Mouse (Mus musculus) midbrain, embryonic 14.5 days (tissue): ENCODE measurements at regions not wholly inside any gene's neighbourhood (a gene's known extent, or its start where the extent isn't known, plus 50 kb on each side); places are given as distances from the start of the nearest gene placed in this dataset.

ENCODE experiments used
- ATAC-seq: fragments of 200-750 bp; cut with Nextera tagmentation; 2 replicates; pipeline ENCODE4 v1.8.0; 2017; ENCODE audit warnings: moderate number of reproducible peaks, moderate library complexity; ENCODE audit not compliant: low FRiP score, low TSS enrichment
- DNase-seq: peaks from one replicate; pipeline ENCODE4 v3.0.0-alpha.2; 2015
- H3K27ac ChIP-seq: fragments of 300-500 bp; sonication (generic); replicated peaks from 2 replicates; pipeline ENCODE4 v1.5.1; 2014; ENCODE audit warnings: mild to moderate bottlenecking, low read depth, low read length, moderate library complexity
- H3K27me3 ChIP-seq: fragments of 300-500 bp; sonication (generic); 2 replicates; pipeline ENCODE4 v1.6.1; 2014; ENCODE audit warnings: low read length, control low read depth, mixed read lengths; ENCODE audit not compliant: control insufficient read depth, insufficient read depth
- H3K36me3 ChIP-seq: fragments of 300-500 bp; sonication (generic); 2 replicates; pipeline ENCODE4 v1.6.1; 2014; ENCODE audit warnings: low read length, control low read depth; ENCODE audit not compliant: control insufficient read depth, insufficient read depth
- H3K4me1 ChIP-seq: fragments of 300-500 bp; sonication (generic); 2 replicates; pipeline ENCODE4 v1.6.1; 2014; ENCODE audit warnings: mild to moderate bottlenecking, antibody characterized with exemption, low read length, control low read depth; ENCODE audit not compliant: control insufficient read depth, insufficient read depth
- H3K4me2 ChIP-seq: fragments of 300-500 bp; sonication (generic); 2 replicates; pipeline ENCODE4 v1.6.1; 2014; ENCODE audit warnings: mild to moderate bottlenecking, low read length, moderate library complexity
- H3K4me3 ChIP-seq: fragments of 300-500 bp; sonication (generic); replicated peaks from 2 replicates; pipeline ENCODE4 v1.5.1; 2014; ENCODE audit warnings: low read depth, low read length
- H3K9ac ChIP-seq: fragments of 300-500 bp; sonication (generic); replicated peaks from 2 replicates; pipeline ENCODE4 v1.6.1; 2014; ENCODE audit warnings: mild to moderate bottlenecking, low read length, moderate library complexity
- H3K9me3 ChIP-seq: fragments of 300-500 bp; sonication (generic); 2 replicates; pipeline ENCODE4 v1.6.1; 2016; ENCODE audit warnings: low read length, control low read depth, mixed read lengths; ENCODE audit not compliant: control insufficient read depth
- WGBS: fragments of 180-500 bp; shearing (Covaris S2); extraction: QIAGEN DNeasy Blood & Tissue Kit; methylation state at CpG from one replicate; pipeline ENCODE4 v1.1.7; 2014; 5-methylcytosine and 5-hydroxymethylcytosine counted together

DNA sequence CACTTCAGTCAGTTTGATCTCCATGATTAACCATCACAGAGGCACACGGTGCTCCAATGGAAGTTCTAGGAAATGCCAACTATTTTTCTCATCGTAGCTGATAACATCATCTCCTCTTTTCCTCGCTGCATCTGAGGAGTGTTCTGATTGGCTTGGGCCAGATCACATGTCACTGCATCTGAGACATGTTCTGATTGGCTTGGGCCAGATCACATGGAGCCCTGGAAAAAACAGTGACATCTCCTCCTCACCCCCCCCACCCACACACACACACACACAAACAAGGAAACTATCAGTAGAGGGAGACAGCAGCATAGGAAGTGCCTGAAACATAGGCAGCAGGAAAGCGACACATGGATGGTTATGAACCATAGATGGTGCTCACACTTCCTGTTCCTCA is 239.0 kb upstream of the 4930583I09Rik start:
- Histone ChIP-seq H3K4me1 (no peaks in the 10 kb centered on the region), H3K9ac (no peak overlapping the region), H3K27me3 (no peaks in the 10 kb centered on the region), H3K4me3 (no peak overlapping the region), H3K27ac (no peak overlapping the region), H3K36me3 (no peaks in the 10 kb centered on the region), H3K4me2 (no peak overlapping the region), H3K9me3 (no peaks in the 10 kb centered on the region)
- ATAC-seq = no peak
- WGBS = 94% methylated on average over 4 of the region's 4 CpGs
- no peak for DNase-seq

GRCm38 (mm10) chr17:65071114-65071513 is 235.2 kb upstream of the 4930583I09Rik start:
- no peak overlapping the region for H3K9ac ChIP-seq
- no peaks in the 10 kb centered on the region for H3K4me1 ChIP-seq
- H3K4me2 ChIP-seq = no peak overlapping the region
- no peaks in the 10 kb centered on the region for H3K36me3 ChIP-seq
- peak; percentile 55 for DNase-seq
- H3K9me3 ChIP-seq = no peaks in the 10 kb centered on the region
- ATAC-seq = no peak
- no peaks in the 10 kb centered on the region for H3K27me3 ChIP-seq
- H3K27ac ChIP-seq = no peak overlapping the region
- 64% methylated on average over 3 of the region's 3 CpGs for WGBS
- no peak overlapping the region for H3K4me3 ChIP-seq

DNA sequence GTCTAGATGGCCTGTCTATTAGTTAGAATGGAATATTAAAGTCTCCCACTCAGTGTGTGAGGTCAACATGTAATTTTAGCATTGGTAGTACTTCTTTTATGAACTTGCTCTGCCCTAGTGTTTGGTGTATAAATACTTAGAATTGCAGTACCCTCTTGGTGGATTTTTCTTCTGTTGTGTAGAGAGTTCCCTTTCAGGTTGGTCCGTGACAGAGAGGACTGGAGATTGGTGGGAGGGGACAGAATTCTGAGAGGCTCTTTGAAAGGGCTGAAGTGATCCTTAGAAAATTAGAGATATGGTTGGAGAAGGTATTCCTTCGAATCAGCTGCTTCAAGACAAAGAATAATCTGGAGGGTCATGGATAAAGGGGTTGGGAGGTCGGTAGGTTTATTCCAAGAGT is 230.3 kb upstream of the 4930583I09Rik start:
- Histone ChIP-seq H3K9me3 (no peaks in the 10 kb centered on the region), H3K4me2 (no peak overlapping the region), H3K9ac (no peak overlapping the region), H3K36me3 (no peaks in the 10 kb centered on the region), H3K4me1 (no peaks in the 10 kb centered on the region), H3K4me3 (no peak overlapping the region), H3K27me3 (no peaks in the 10 kb centered on the region), H3K27ac (no peak overlapping the region)
- ATAC-seq (no peak), DNase-seq (no peak)
- 73% methylated on average over 3 of the region's 3 CpGs for WGBS

DNA sequence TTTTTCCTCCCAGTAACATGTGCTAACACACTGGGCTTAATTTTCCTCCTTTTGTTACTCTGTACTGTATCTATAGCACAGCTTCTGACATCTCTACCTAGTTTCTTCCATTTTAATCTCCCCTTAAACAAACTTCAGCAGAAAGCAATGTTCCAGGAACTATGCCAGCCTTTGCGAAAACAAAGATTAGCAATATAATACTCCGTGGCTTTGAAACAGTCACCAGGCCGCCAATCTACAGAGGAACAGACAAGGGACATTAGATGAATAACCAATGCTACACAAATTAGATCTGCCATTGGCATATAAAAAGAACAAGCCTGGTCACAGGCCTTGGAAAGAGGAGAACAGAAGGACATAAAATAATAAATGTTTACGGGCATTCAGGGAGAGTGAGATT is 220.2 kb upstream of the 4930583I09Rik start:
- DNase-seq (no peak), ATAC-seq (no peak)
- no peak overlapping the region for H3K27ac ChIP-seq
- 62% methylated on average over 4 of the region's 4 CpGs for WGBS
- no peak overlapping the region for H3K4me3 ChIP-seq
- no peak overlapping the region for H3K4me2 ChIP-seq
- H3K36me3 ChIP-seq = no peaks in the 10 kb centered on the region
- peaks cover 4% of the 10 kb centered on the region; the same call in 1 of the 2 replicates for H3K9me3 ChIP-seq
- H3K4me1 ChIP-seq = no peaks in the 10 kb centered on the region
- H3K27me3 ChIP-seq = no peaks in the 10 kb centered on the region
- no peak overlapping the region for H3K9ac ChIP-seq

DNA sequence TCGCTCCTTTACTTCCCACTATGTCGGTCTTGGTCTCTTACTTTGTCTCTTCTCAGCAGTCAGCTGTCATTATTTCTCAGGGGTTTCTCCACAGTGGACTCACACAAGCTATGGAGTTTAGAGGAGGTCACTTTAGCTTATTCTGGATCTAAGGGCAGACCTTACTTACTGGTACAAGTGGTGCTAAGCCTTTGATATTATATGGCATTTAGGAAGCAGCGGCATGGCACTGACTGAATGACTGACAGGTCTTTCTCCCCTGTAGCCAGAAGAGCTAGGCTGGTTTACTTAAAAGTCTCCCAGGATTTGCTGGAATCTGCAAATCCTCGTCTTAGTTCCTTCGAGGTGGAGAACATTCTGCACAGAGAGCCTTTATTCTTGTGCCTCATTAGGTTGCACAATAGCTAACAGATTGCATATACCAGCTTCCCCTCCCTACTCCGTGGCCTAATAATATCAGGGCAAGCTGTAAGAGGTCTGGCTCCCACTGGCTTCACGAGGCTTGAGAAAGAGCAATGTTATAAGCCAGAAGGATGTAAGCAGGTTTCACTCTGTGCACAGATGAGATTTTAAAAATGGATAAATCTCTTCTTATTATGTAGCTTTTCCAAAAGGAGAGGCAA is 214.1 kb upstream of the 4930583I09Rik start:
- ATAC-seq = no peak
- Histone ChIP-seq H3K36me3 (no peaks in the 10 kb centered on the region), H3K4me1 (no peaks in the 10 kb centered on the region), H3K4me2 (no peak overlapping the region), H3K27ac (0 out of 2 replicates have a peak overlapping the region, but pooled peaks have one; percentile 16), H3K9me3 (no peaks in the 10 kb centered on the region), H3K4me3 (no peak overlapping the region), H3K9ac (no peak overlapping the region), H3K27me3 (no peaks in the 10 kb centered on the region)
- peak; percentile 22 for DNase-seq
- 40% methylated on average over 7 of the region's 7 CpGs for WGBS

DNA sequence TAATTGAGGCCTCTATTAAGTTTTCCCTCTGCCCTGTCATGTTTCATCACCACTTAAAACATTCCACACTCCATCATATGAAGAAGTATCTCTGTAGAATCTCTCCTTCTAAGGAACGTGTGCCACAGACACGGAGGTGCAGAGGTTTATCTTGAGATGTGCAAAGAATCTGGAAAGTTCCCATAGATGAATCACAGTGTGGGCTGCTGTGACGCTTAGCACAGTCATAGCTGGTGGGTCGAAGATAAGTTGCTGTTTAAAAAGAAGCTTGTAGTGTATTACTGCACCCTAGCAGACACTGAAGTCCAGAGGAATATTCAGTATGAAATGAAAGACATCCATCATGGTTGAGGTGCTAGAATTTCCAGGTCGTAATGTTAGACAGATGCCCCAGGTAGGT is 179.9 kb upstream of the 4930583I09Rik start:
- Histone ChIP-seq H3K4me1 (no peaks in the 10 kb centered on the region), H3K4me3 (no peak overlapping the region), H3K4me2 (no peak overlapping the region), H3K9ac (no peak overlapping the region), H3K27ac (no peak overlapping the region), H3K27me3 (no peaks in the 10 kb centered on the region), H3K36me3 (no peaks in the 10 kb centered on the region), H3K9me3 (no peaks in the 10 kb centered on the region)
- DNase-seq (no peak), ATAC-seq (no peak)
- 91% methylated on average over 5 of the region's 5 CpGs for WGBS

GRCm38 (mm10) chr17:65014682-65015081 is 178.8 kb upstream of the 4930583I09Rik start:
- H3K4me2 ChIP-seq = no peak overlapping the region
- no peak for ATAC-seq
- H3K9me3 ChIP-seq = no peaks in the 10 kb centered on the region
- H3K4me1 ChIP-seq = no peaks in the 10 kb centered on the region
- no peaks in the 10 kb centered on the region for H3K27me3 ChIP-seq
- H3K9ac ChIP-seq = no peak overlapping the region
- H3K36me3 ChIP-seq = no peaks in the 10 kb centered on the region
- H3K4me3 ChIP-seq = no peak overlapping the region
- H3K27ac ChIP-seq = no peak overlapping the region
- DNase-seq = no peak

DNA sequence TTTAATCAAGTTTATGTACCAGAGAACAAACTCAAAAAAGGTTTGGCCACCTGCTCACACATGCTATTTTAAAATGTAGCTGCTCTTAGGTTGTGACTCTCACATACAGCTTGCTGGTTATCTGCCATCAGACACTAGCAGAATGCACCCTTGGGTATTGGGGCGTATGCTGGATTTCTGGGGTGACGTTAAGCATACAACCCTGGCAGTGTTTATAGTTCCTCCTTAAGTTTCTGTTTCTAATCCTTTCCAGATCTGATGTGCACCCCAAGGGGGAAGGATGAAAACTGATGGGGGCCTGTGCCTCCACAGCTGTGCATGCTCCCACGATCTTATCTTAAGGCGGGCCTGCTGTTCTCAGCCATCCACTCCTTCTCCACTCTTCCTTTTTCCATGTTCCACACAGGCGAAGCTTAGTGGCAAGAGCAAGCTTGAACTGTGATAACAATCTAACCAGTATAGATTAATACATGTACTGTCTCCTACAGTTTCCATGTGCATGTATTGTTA is 164.8 kb upstream of the 4930583I09Rik start:
- Histone ChIP-seq H3K9me3 (no peaks in the 10 kb centered on the region), H3K4me2 (no peak overlapping the region), H3K36me3 (no peaks in the 10 kb centered on the region), H3K4me1 (no peaks in the 10 kb centered on the region), H3K9ac (no peak overlapping the region), H3K4me3 (no peak overlapping the region), H3K27ac (no peak overlapping the region), H3K27me3 (no peaks in the 10 kb centered on the region)
- WGBS = 87% methylated on average over 5 of the region's 5 CpGs
- DNase-seq (no peak), ATAC-seq (no peak)

DNA sequence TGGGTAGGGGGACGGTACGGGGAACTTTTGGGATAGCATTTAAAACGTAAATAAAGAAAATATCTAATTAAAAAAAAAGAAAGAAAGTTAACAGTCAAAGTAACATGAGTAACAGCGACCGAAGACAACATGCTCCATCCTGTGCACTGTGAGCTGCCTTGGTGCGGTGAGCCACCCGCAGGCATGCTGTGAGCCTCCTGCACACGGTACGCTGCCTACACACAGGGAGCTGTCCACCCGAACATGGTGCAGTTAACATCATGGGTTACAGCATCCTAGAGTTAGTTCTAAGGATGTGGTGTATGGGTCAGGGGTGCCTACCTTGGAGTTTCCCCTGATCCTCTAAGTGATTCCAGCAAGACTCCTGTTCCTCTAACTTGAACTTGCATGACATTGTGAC is 158.6 kb upstream of the 4930583I09Rik start:
- WGBS = 91% methylated on average over 10 of the region's 10 CpGs
- no peak overlapping the region for H3K9ac ChIP-seq
- H3K9me3 ChIP-seq = no peaks in the 10 kb centered on the region
- no peaks in the 10 kb centered on the region for H3K27me3 ChIP-seq
- no peaks in the 10 kb centered on the region for H3K36me3 ChIP-seq
- DNase-seq (no peak), ATAC-seq (no peak)
- no peak overlapping the region for H3K27ac ChIP-seq
- no peak overlapping the region for H3K4me2 ChIP-seq
- H3K4me1 ChIP-seq = no peaks in the 10 kb centered on the region
- no peak overlapping the region for H3K4me3 ChIP-seq
